Mouse (Mus musculus) thymus, adult 2 months (tissue): ENCODE measurements around the gene Ldlrad3. TPM values are rescaled to one million over a fixed set of nuclear protein-coding genes. Genes with fewer than 3 reads are reported as not detected.

Experiments used
- DNase-seq: peaks from one replicate; pipeline ENCODE4 v3.0.0; 2021
- H3K27ac ChIP-seq: fragments of 200-500 bp; 2 replicates; pipeline ENCODE4 v1.5.1; 2012; ENCODE audit warnings: low read length, control low read depth; ENCODE audit not compliant: control insufficient read depth, insufficient read depth
- H3K27me3 ChIP-seq: fragments of 200-500 bp; 2 replicates; pipeline ENCODE4 v1.6.1; 2012; ENCODE audit warnings: mild to moderate bottlenecking, low read length, moderate library complexity, mixed read lengths; ENCODE audit not compliant: control insufficient read depth, insufficient read depth
- H3K36me3 ChIP-seq: fragments of 200-500 bp; 2 replicates; pipeline ENCODE4 v1.6.1; 2012; ENCODE audit warnings: mild to moderate bottlenecking, low read length, moderate library complexity; ENCODE audit not compliant: control insufficient read depth, insufficient read depth
- H3K4me1 ChIP-seq: fragments of 200-500 bp; replicated peaks from 2 replicates; pipeline ENCODE4 v1.6.1; 2012; ENCODE audit warnings: low read length; ENCODE audit not compliant: control insufficient read depth, insufficient read depth
- H3K4me3 ChIP-seq: fragments of 200-500 bp; 2 replicates; pipeline ENCODE4 v1.5.1; 2012; ENCODE audit warnings: mild to moderate bottlenecking, low read length, control low read depth, moderate library complexity; ENCODE audit not compliant: control insufficient read depth, insufficient read depth
- CTCF ChIP-seq: fragments of 200-500 bp; IDR thresholded peaks from 2 replicates; pipeline ENCODE4 v1.5.1; 2012; ENCODE audit warnings: mild to moderate bottlenecking, control low read depth, low read length, moderate library complexity, borderline replicate concordance; ENCODE audit not compliant: control insufficient read depth, poor library complexity, insufficient read depth; ENCODE audit errors: extremely low read depth
- POLR2A ChIP-seq: fragments of 200-500 bp; IDR thresholded peaks from 2 replicates; pipeline ENCODE4 v1.6.1; 2012; ENCODE audit warnings: mild to moderate bottlenecking, low read length, control low read depth, moderate library complexity; ENCODE audit not compliant: control insufficient read depth, poor library complexity, insufficient read depth; ENCODE audit errors: extremely low read depth
- WGBS: fragments of 180-500 bp; shearing (Covaris S2); methylation state at CpG from one replicate; pipeline ENCODE4 v1.1.7; 2018; 5-methylcytosine and 5-hydroxymethylcytosine counted together
- polyA plus RNA-seq: library from polyadenylated mRNA; depleted of rRNA; stranded (reverse); fragments of >200 nt; gene quantifications from 2 replicates; pipeline ENCODE4 v1.2.3, GENCODE M21; 2012

Gene Ldlrad3
- polyA plus RNA-seq, 1 experiment, result 12.9 TPM

DNA sequence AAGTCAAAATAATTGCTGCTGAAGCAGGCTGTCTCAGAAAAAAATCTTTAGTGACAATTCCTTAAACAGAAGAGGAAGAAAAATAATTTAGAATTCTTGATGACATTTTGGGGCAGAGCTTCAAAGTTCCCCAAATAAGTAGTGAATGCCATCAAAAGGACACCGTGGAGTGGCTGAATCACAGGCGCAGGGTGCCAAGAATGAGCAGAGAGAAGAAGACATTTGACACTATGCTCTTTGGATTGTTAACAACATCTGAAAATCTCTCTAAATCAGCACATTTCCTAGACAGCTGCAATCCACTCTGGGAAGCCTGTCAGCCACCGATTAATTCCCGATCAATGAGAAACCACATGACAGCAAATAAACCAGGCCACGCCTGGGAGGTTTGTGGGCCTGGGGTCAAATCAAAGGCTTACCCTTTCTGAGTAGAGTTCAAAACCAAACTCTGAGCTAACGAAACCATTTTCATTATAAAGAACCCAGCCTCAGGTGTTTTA, 176.4 kb downstream of the Ldlrad3 start:
- Histone ChIP-seq H3K36me3 (no peaks in the 10 kb centered on the region), H3K27ac (no peak overlapping the region), H3K4me1 (peaks cover 2% of the 10 kb centered on the region; the same call in 1 of the 2 replicates), H3K27me3 (no peaks in the 10 kb centered on the region), H3K4me3 (no peak overlapping the region)
- WGBS, result 95% methylated on average over 6 of the region's 6 CpGs
- DNase-seq, result no peak
- no peak for TF ChIP-seq POLR2A
- TF ChIP-seq CTCF, result no peak

DNA sequence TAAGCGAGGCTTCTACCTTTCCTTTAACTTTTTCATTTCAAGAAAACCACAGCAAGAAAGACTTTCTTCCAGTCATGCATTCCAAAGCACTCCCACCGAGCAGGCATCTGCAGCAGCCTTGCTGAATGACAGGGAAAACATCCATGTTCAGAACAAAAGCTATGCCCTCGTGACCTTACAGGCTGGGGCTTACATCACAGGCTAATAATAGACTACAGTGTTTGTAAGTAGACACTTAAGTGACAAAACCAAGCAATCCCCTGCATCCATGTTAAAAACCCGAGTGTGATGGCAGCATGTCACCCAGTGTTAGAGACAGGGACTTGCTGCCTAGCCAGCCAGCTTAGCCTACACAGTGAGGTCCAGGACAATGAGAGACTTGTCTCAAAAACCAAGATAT, 180.0 kb downstream of the Ldlrad3 start:
- Histone ChIP-seq H3K4me3 (no peak overlapping the region), H3K27me3 (no peaks in the 10 kb centered on the region), H3K4me1 (0 out of 2 replicates have a peak, but pooled peaks cover 12% of the 10 kb centered on the region), H3K27ac (no peak overlapping the region), H3K36me3 (no peaks in the 10 kb centered on the region)
- no peak for TF ChIP-seq POLR2A
- no peak for DNase-seq
- 87% methylated on average over 4 of the region's 4 CpGs for WGBS

DNA sequence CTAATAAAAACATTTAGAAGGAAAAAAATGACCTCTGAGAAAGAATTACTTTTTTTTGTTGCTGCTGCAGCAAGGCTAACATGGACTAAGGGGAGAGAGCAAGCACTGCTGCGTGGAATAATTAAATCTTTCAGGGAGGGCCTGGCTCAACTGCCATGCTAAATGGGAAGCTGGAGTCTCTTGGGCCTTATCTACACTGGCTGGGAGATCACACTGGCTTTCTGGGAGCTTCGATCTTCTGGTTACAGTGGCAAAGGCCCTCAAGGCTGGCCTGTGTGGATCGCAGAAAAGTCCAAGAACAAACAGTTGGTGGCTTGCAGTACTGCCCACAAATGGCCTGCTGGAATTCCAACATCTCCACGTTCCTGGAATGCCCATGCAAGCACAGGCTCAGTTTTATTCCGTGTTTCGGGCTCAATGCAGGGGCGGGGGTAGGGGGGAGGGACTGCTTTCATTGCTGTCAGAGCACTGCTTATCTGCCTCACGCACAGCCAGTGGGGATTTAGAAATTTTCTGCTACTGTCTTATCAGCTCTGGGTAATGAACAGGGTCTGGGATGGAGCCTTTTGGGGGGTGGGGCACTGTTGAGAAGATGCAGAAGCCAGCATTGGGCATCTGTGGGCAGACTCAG, 180.7 kb downstream of the Ldlrad3 start:
- Histone ChIP-seq H3K27ac (no peak overlapping the region), H3K27me3 (no peaks in the 10 kb centered on the region), H3K36me3 (no peaks in the 10 kb centered on the region), H3K4me3 (no peak overlapping the region), H3K4me1 (0 out of 2 replicates have a peak, but pooled peaks cover 12% of the 10 kb centered on the region)
- TF ChIP-seq POLR2A (no peak), CTCF (no peak)
- no peak for DNase-seq
- 96% methylated on average over 8 of the region's 8 CpGs for WGBS

DNA sequence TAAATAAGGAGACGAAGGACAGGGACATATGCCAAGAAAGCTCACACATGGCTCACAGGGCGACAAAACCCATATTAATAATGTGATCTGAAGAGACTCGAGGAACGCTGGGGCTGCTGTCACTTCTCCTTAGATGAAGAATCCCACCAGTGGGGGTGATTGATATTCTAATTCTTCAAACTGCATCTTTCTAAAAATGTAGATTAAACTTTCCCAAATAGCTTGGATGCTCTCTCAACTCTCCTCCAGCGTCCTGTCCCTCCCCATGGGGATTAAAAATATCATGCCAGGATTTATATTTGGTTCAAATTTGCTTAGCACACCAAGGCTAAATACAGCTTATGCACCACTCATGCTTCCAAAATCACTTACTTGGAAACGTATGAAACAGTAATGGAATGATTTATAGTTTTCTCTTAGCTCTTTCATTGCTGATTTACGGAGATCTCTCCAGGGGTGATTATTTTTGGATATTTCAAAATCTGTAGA, 182.4 kb downstream of the Ldlrad3 start:
- Histone ChIP-seq H3K4me3 (no peak overlapping the region), H3K27ac (no peak overlapping the region), H3K27me3 (no peaks in the 10 kb centered on the region), H3K4me1 (0 out of 2 replicates have a peak, but pooled peaks cover 12% of the 10 kb centered on the region), H3K36me3 (no peaks in the 10 kb centered on the region)
- DNase-seq, result no peak
- WGBS, result 96% methylated on average over 7 of the region's 7 CpGs
- TF ChIP-seq POLR2A (no peak), CTCF (no peak)

DNA sequence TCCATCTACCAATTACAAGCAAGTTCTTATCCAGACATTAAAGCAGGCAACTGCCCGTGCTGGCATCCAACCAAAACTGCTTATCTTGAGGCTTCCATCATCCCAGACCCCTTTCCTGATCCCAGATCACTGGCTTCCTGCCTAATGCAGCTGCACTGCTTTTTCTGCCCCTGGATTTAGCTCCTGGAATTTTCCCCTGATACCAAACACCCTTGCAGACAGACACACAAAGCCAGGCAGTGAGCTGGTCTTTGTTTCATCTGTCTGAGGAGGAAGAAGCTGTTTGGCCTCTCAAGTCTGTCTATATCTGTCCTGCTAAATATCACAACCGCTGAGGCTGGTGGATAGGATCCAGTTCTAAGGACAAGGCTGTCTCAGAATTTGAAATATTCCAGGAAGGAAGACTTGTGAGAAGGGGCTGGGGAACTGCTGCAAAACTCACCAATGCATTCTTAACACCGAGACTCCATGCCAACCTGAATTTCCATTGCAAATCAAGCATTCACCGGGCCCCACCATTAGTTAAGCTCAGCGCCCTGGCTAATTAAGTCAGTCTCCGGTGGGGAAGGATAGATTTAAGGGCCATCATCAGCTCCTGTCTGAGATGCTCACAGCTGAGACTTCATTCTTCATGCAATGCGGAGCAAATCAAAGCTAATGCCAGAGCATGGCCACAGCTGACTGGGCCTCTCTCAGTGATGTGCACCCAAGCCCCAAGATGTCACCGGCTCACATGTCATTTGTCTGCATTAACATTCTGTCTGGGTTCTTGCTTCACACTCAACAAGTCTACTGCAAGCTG, 183.0 kb downstream of the Ldlrad3 start:
- no peak for DNase-seq
- Histone ChIP-seq H3K4me3 (no peak overlapping the region), H3K36me3 (no peaks in the 10 kb centered on the region), H3K27ac (no peak overlapping the region), H3K27me3 (no peaks in the 10 kb centered on the region), H3K4me1 (0 out of 2 replicates have a peak, but pooled peaks cover 12% of the 10 kb centered on the region)
- WGBS, result 95% methylated on average over 8 of the region's 8 CpGs
- TF ChIP-seq POLR2A (no peak), CTCF (no peak)

DNA sequence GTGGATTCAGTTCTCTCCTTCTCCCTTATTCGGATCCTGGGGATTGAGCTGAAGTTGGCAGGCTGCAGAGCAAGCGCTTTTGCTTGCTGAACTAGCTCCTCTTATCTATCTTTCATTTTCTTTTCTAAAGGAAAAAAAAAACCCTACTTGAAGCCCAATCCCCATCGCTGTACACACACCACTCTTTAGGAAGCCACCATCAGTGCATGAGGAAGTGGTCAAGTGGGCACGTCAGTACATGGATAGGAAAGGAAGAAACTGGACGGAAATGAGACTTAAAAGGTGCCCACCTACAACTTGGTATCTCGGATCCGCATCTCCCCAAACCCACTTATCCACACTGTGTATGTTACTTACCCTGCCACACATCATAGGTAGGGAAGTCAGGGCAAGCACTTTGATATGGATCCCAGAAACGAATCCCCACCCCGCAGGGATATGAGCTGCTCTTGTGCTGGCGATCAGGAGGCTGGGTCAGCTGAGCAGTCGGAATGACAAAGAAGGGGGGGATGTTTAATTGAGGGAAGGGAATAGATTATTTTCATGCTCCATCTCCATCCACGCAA, 183.7 kb downstream of the Ldlrad3 start:
- H3K36me3 ChIP-seq, result no peaks in the 10 kb centered on the region
- no peak overlapping the region for H3K4me3 ChIP-seq
- H3K27me3 ChIP-seq, result no peaks in the 10 kb centered on the region
- DNase-seq, result no peak
- WGBS, result 67% methylated on average over 12 of the region's 12 CpGs
- no peak for TF ChIP-seq CTCF
- no peak for TF ChIP-seq POLR2A
- H3K4me1 ChIP-seq, result peaks cover 13% of the 10 kb centered on the region; the same call in 1 of the 2 replicates
- no peak overlapping the region for H3K27ac ChIP-seq
